Mouse (Mus musculus) gastrocnemius, postnatal 10 days (tissue): Measurements from ENCODE around the gene Tbc1d2b. TPM values are rescaled to one million over a fixed set of nuclear protein-coding genes. Genes with fewer than 3 reads are reported as not detected.

ENCODE experiments used
- DNase-seq: peaks from one replicate; pipeline ENCODE4 v3.0.0; 2021; ENCODE audit warnings: mixed read lengths
- total RNA-seq, 2 experiments: library from RNA; stranded (reverse); gene quantifications; 2 replicates each; pipeline ENCODE4 v1.2.3; 2021

Tbc1d2b gene
- total RNA-seq, 2 experiments from 2014 or later, result 22.2 to 23.3 TPM

- no peak for DNase-seq
Measured at GRCm38 (mm10) chr9:90171421-90171820, 99.2 kb downstream of the Tbc1d2b start.

GRCm38 (mm10) chr9:90169965-90170364, 100.6 kb downstream of the Tbc1d2b start:
- DNase-seq, result no peak

- DNase-seq, result no peak
Measured at GRCm38 (mm10) chr9:90166615-90167014, 104.0 kb downstream of the Tbc1d2b start.

- DNase-seq, result no peak
Measured at GRCm38 (mm10) chr9:90165590-90165989, 105.0 kb downstream of the Tbc1d2b start.

GRCm38 (mm10) chr9:90164670-90165453, 105.7 kb downstream of the Tbc1d2b start:
- no peak for DNase-seq

GRCm38 (mm10) chr9:90163749-90164095, 106.9 kb downstream of the Tbc1d2b start:
- DNase-seq, result peak; percentile 66

GRCm38 (mm10) chr9:90162926-90163748, 107.5 kb downstream of the Tbc1d2b start, which contains the start of gene Adamts7:
TSS of gene Adamts7 (plus strand) at chr9:90163069.
- DNase-seq, result peak; percentile 54

- peak; percentile 77 for DNase-seq
Measured at GRCm38 (mm10) chr9:90162243-90162925, 108.2 kb downstream of the Tbc1d2b start.

Other genes starting within 250 kb of the Tbc1d2b start
- gene Ctsh, start 216.7 kb downstream of the Tbc1d2b start, total RNA-seq, result 10 to 100 TPM; 32.9 to 41.3 TPM
- 100 to 1,000 TPM; 196 to 198 TPM for gene Morf4l1, start 156.0 kb downstream of the Tbc1d2b start, total RNA-seq
- 1 to 10 TPM; 5.9 to 9.1 TPM for gene Adamts7, start 107.7 kb downstream of the Tbc1d2b start, total RNA-seq